8 mouse cellular contexts compared by ENCODE assay signal in the genomic region with DNA sequence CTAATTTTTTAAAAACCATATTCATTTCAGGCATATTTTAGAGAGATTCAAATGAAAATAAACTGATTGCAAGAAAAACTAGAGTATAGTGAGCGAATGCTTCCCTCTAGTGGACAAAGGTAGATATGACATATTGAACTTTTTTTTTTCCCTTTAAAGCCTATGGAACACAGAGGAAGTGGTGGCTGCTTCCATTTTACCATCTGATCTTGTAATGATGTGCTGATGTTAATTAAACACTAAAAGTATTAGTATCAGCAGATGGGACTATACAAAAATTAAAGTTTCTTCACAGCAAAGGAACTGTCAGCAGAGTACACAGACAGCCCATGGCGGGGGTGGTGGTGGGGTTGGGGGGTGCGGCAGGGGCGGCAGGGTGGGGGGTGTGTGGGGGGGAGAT. TPM values are rescaled to one million over a fixed set of nuclear protein-coding genes. Genes with fewer than 3 reads are reported as not detected.
DNase-seq lines count a peak whose midpoint lies in the region; ATAC-seq and TF ChIP-seq lines count a peak whose summit lies in the region.

No protein-coding gene starts in this region.

- no peak for TF ChIP-seq POLR2A in limb, embryonic 14.5 days (IDR thresholded peaks at IDR 0.05; ENCODE audit: borderline replicate concordance, extremely low read depth, insufficient read depth, insufficient read length)

- no peaks in the 10 kb centered on the region for H3K27me3 ChIP-seq in limb, embryonic 14.5 days (ENCODE audit: control insufficient read depth, insufficient read depth, low read length)

- H3K36me3 ChIP-seq in limb, embryonic 14.5 days (ENCODE audit: control insufficient read depth, insufficient read depth, low read length): no peaks in the 10 kb centered on the region

- no peak overlapping the region for H3K4me3 ChIP-seq in gastrocnemius, adult 2 months
- no peak overlapping the region for H3K4me3 ChIP-seq in limb, embryonic 14.5 days (replicated peaks; ENCODE audit: low read length)

- no peak for DNase-seq in gastrocnemius, adult 2 months
- DNase-seq in gastrocnemius, postnatal 4 days (ENCODE audit: low spot score in 2 of 2): no peak
- DNase-seq in CD4-positive, CD25-positive, alpha-beta regulatory T cell, adult 2 months (ENCODE audit: low read depth, low spot score): peak; percentile 49
- peak; percentile 79 for DNase-seq in embryo, embryonic 10.5 days (ENCODE audit: low spot score)
- DNase-seq in limb, embryonic 14.5 days (ENCODE audit: low spot score): peak; percentile 80
- DNase-seq in adrenal gland, postnatal 25 days: no peak
- no peak for DNase-seq in adrenal gland, adult 8-10 months
- DNase-seq in cerebellum, postnatal 4 days (ENCODE audit: low spot score in 2 of 2): no peak

- ATAC-seq in limb, embryonic 14.5 days (ENCODE audit: low FRiP score, low read depth): no peak

- no peak overlapping the region for H3K27ac ChIP-seq in gastrocnemius, adult 2 months
- no peak overlapping the region for H3K27ac ChIP-seq in limb, embryonic 14.5 days (replicated peaks; ENCODE audit: low read depth, low read length)

- no peak overlapping the region for H3K9ac ChIP-seq in limb, embryonic 14.5 days (ENCODE audit: low read depth, low read length, severe bottlenecking)

- 10% methylated on average over 4 of the region's 4 CpGs for WGBS in limb, embryonic 14.5 days

- peaks cover 10% of the 10 kb centered on the region; the same call in 1 of the 2 replicates for H3K4me1 ChIP-seq in limb, embryonic 14.5 days (ENCODE audit: control insufficient read depth, insufficient read depth, low read length)

- H3K9me3 ChIP-seq in limb, embryonic 14.5 days (ENCODE audit: control insufficient read depth, low read length): no peaks in the 10 kb centered on the region

- intact Hi-C loops in gastrocnemius, adult 2 months (cut with DNase I): loop anchor here (2.0 kb wide), 1 partner anchor 151 kb away; no protein-coding TSS in a partner anchor

- no peak overlapping the region for H3K4me2 ChIP-seq in limb, embryonic 14.5 days (replicated peaks; ENCODE audit: low read depth, low read length, severe bottlenecking)

- TF ChIP-seq CTCF in gastrocnemius, adult 2 months (IDR thresholded peaks at IDR 0.05): peak; percentile 82

RNA-seq across cellular contexts. Expression of a gene that starts 48.3 kb away (rescaled TPM):
- not detected for total RNA-seq in gastrocnemius, adult 2 months (2021)
- not detected for total RNA-seq in gastrocnemius, postnatal 4 days (2021)
- polyA plus RNA-seq in limb, embryonic 14.5 days (2012; rRNA removed): 0.19 and 0.48 TPM in 2 replicates
- polyA plus RNA-seq in limb, embryonic 14.5 days (2014; fragmentation: Nextera tagmentation; extraction: Ambion mirVana): 0.50 TPM in 1 of 2 replicates, not detected in the other
- not detected in 2 replicates for total RNA-seq in adrenal gland, postnatal 25 days (2021)
- not detected for total RNA-seq in adrenal gland, adult 8-10 months (2022)

Comparison
In these comparisons a context has a peak if more than half of its experiments do, and no peak if none do; other contexts are left out.
1. DNase-seq: peak in CD4-positive, CD25-positive, alpha-beta regulatory T cell, adult 2 months (single experiment), embryo, embryonic 10.5 days (single experiment) and limb, embryonic 14.5 days (single experiment); none in gastrocnemius, adult 2 months (single experiment), gastrocnemius, postnatal 4 days (0 of 2), adrenal gland, postnatal 25 days (single experiment), adrenal gland, adult 8-10 months (single experiment) and cerebellum, postnatal 4 days (0 of 2).